Mouse (Mus musculus): Measurements from ENCODE around the gene Atf7ip.

DNA sequence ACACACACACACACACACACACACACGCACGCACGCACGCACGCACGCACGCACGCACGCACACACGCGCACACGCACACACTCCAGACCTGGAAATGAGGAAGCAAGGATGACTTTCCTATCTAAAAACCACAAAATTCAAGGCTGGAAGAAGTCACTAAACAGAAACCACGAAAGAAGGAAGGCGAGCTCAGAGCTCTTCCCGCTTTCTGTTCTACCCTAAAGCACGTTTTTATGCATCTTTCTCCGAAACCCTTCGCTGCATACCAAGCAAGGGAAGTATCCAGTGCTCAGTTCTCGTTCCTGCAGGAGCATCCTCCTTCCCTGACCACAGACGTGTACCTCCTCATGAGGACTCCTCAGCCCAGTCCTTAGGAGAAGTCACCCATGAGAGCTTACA lies 148.5 kb downstream of the Atf7ip start:
- TF ChIP-seq CTCF (IDR thresholded peaks at IDR 0.05; ENCODE audit: insufficient read depth, low read depth, low read length) (no peak), POLR2A (IDR thresholded peaks at IDR 0.05; ENCODE audit: insufficient read depth, low read depth, low read length) (no peak)
